Mouse (Mus musculus) skeletal muscle tissue, postnatal 0 days (tissue): Measurements from ENCODE around the gene Pigf. TPM values are rescaled to one million over a fixed set of nuclear protein-coding genes. Genes with fewer than 3 reads are reported as not detected.

Experiments used
- polyA plus RNA-seq: library from polyadenylated mRNA; unstranded; fragments of >200 nt; fragmentation: Nextera tagmentation; extraction: Ambion mirVana; gene quantifications from 2 replicates; pipeline ENCODE4 v1.2.1, GENCODE M21; 2015

The Pigf gene
- polyA plus RNA-seq: 7.4 and 7.9 TPM in 2 replicates

GRCm38 (mm10) chr17:87025269-87025949, at the start of gene Pigf, which contains the start of gene Cript:
TSS of gene Pigf (minus strand) at chr17:87025406.
TSS of gene Cript (plus strand) at chr17:87025550.

GRCm38 (mm10) chr17:86962894-86963585, 62.2 kb downstream of the Pigf start, which contains the start of gene Rhoq:
TSS of gene Rhoq (plus strand) at chr17:86963082.

DNA sequence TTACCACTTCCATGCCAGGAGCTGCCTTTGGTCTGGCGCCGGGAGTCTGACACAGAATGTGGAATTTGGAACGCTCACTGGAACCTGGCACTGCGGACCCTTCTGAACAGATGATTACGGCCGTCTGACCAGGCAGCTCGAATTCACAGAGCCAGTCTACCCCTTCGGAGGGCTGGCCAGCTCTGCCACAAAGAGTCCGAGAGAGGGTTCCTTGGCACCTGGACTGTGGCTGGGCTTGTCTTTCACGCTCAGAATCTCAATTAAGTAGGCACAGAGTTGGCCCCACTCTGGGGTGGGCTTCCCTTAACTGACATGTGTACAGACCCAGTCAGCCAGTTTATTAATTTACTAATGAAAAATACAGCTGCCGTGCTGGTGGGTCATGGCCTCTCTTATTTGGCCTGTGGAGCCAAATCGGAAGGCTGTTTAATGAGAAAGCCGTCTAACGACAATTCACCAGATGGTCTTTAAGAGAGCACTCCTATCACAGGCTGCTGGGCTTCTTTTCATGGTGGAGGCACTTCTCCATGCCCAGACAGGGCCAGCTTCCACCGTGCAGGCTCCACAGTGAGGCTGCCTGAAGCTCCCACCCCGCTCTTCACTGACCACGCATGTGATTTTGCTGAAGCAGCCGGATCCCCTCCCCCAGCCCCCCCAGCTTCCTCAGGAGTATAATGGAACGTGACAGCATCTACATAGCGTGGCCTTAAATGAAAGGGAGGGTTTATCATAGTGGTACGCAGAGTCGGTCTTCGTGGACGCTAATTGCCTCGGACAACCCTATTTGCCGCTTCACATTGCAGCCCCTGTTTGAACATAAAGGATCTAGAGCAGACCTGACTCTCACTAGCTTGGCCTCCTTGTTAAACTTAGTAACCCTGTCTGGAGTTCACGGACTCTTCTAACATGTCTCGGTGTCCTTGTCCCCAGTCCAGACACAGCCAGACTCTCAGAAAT, 77.1 kb downstream of the Pigf start, which contains the start of gene Atp6v1e2:
Gene Atp6v1e2 (minus strand): TSS at position 58 of the 957 bp plus-strand sequence.

Other genes starting within 250 kb of the Pigf start
- gene Tmem247, start 108.1 kb downstream of the Pigf start, polyA plus RNA-seq: not detected in 2 replicates
- gene Atp6v1e2, start 77.5 kb downstream of the Pigf start, polyA plus RNA-seq: not detected in 2 replicates
- gene Rhoq, start 62.3 kb downstream of the Pigf start, polyA plus RNA-seq: 23.3 and 25.7 TPM in 2 replicates
- gene Cript, start 144 bp upstream of the Pigf start, polyA plus RNA-seq: 61.3 and 62.6 TPM in 2 replicates
- 4.6 and 6.1 TPM in 2 replicates for gene Socs5, start 82.3 kb upstream of the Pigf start, polyA plus RNA-seq
- 48.8 and 58.1 TPM in 2 replicates for gene Mcfd2, start 240.5 kb upstream of the Pigf start, polyA plus RNA-seq